Mouse (Mus musculus) retina, postnatal 1 day (tissue): ENCODE data around the gene Uck2.

Source experiments
- DNase-seq: peaks from one replicate; pipeline ENCODE4 v3.0.0-alpha.2; 2012

Gene Uck2

GRCm38 (mm10) chr1:167249881-167250280 lies 35.2 kb downstream of the Uck2 start:
- no peak for DNase-seq

GRCm38 (mm10) chr1:167249252-167249651 lies 35.9 kb downstream of the Uck2 start:
- DNase-seq = no peak

GRCm38 (mm10) chr1:167247886-167248285 lies 37.2 kb downstream of the Uck2 start:
- DNase-seq = no peak

GRCm38 (mm10) chr1:167246976-167247375 lies 38.1 kb downstream of the Uck2 start:
- no peak for DNase-seq

DNA sequence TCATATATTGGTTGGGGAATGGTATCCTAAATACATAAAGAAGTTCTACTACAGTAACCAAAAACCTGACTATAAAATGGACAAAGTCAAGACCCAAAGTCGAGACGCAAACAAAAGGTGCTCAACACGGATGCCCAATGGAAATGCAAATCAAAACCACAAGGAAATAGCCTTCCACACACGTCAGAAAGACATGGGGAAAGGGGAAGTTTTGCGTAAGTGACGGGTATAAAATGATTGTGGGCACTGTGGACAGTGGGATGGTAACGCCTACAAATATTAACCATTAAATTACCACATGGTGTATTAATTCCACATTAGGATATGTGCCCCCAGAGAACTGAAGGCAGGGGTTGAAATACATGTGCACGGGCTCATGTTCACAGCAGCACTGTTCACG lies 38.8 kb downstream of the Uck2 start:
- DNase-seq = no peak

- DNase-seq = no peak
These were observed 39.9 kb downstream of the Uck2 start for GRCm38 (mm10) chr1:167245180-167245641.

DNA sequence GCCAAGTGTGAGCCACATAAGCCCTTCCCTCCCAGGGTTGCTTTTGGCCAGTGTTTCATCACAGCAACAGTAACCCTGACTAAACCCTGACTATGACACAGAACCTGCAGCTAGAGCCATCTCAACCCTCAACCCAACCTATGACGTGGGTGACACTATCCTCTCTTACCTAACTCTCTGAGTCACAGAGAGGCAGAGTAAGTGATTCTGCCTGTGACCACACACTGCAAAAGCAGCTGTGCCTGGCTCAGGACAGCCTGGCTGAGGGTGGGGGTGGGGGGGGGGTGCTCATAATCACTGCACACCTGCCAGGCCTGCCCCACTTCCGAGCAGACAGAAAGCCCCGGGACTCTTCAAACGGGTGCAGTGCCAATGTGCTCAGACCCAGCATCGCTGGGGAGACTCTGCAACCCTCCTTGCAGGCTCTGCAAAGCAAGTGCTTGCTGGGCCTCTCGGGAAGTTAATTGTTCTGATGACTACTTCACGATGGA lies 42.9 kb downstream of the Uck2 start:
- DNase-seq = peak; percentile 34

GRCm38 (mm10) chr1:167241487-167241886 lies 43.6 kb downstream of the Uck2 start:
- DNase-seq = no peak

- peak; percentile 72 for DNase-seq
These were observed 44.8 kb downstream of the Uck2 start for GRCm38 (mm10) chr1:167240361-167240760.

DNA sequence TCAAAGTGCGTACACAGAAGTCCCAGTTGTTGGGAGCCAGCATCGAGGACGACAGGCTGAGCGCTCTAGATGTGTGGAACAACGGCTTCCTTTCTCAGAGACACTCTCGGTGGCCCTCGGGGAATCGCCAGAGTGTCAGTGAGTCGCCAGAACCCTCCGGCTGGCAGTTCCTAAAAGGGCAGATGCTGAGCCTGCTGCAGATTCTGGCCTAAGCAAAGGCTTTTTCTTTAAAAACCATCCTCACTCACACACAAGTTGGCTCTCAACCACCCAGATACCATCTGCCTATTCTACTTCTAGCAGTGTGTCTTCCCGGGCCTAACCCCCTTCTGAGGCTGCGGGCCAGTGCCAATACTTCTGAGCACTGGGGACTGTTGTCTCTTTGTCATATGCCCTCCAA lies 45.2 kb downstream of the Uck2 start:
- no peak for DNase-seq

- no peak for DNase-seq
These were observed 47.3 kb downstream of the Uck2 start for GRCm38 (mm10) chr1:167237798-167238197.

GRCm38 (mm10) chr1:167236790-167237189 lies 48.3 kb downstream of the Uck2 start:
- no peak for DNase-seq

DNA sequence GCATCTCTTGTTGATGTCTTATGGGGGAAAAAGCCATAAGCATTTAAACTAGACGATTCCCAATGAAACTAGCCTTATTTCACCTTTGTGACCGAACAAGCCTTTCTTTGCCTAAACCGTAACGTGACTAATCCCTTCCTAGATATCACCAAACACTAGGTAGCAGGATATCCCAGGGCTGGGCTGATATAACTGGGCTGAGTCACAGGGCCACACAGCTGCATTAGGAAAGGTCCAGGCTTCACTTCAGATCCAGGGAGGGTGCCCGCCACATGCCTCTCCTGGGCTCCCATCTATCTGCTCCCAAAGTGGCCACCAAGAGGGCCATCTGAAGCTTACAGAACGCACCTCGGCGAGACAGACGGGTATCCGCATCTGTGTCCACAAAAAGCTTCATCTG lies 50.8 kb downstream of the Uck2 start:
- no peak for DNase-seq

- no peak for DNase-seq
These were observed 52.2 kb downstream of the Uck2 start for GRCm38 (mm10) chr1:167232918-167233317.

GRCm38 (mm10) chr1:167231612-167232283 lies 53.4 kb downstream of the Uck2 start:
- DNase-seq = peak; percentile 39

DNA sequence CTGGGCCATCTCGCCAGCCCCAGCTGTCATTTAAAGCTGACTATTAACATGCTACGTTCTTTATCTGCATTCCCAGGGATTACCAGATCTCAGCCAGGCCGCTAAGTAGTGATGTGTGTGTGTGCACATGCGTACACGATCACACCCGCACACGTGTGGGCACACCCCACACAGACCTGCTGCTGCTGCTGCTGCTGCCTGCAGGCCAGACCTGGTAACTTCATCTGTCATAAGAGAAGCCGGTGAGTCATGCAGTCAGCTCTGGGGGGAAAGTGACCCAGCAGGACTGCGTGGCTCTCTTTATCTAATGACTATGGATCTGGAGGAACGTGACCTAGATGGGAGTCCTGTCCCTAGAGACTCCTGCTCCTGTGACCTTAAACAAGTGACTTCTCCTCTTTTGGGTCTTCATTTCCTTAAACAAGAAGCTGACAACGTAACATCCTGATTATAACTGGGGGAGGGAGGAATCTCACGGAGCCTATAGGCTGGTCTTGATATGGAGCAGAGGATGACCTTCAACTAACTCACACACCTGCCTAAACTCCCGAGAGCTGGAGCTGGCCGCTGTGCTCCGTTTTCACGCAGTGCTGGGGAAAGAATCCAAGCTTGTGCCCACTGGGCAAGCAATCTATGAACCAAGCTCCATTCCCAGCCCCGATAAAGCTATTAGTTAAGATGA lies 54.0 kb downstream of the Uck2 start:
- DNase-seq = peak; percentile 30

DNA sequence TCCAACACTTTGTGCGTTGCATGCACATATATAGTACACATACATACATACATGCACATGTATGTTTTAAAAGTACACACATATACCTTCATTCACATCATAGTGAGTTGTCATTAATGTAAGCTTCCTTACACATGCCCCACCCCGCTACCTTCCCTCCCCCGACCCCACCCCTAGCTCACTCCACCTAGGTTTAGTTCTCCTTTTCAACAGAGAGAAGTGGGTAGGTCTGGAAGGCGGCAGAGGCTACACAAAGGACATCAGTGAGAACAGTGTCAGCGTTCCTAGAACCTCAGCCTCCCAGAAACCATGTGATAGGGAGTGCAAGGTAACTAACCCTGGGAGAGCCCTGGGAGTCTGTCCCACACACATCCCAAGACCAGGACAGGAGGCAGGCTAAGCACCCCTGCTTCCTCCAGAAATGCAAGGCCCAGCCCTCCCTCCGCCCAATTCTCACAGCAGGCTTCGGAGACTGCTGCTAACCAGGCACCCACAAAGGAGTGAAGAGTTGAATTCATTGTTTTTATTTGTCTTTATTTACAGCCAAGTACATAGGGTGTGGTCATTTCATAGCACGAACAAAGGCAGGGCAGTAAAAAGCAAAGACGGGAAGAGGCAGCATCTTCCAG lies 62.6 kb downstream of the Uck2 start:
- no peak for DNase-seq

DNA sequence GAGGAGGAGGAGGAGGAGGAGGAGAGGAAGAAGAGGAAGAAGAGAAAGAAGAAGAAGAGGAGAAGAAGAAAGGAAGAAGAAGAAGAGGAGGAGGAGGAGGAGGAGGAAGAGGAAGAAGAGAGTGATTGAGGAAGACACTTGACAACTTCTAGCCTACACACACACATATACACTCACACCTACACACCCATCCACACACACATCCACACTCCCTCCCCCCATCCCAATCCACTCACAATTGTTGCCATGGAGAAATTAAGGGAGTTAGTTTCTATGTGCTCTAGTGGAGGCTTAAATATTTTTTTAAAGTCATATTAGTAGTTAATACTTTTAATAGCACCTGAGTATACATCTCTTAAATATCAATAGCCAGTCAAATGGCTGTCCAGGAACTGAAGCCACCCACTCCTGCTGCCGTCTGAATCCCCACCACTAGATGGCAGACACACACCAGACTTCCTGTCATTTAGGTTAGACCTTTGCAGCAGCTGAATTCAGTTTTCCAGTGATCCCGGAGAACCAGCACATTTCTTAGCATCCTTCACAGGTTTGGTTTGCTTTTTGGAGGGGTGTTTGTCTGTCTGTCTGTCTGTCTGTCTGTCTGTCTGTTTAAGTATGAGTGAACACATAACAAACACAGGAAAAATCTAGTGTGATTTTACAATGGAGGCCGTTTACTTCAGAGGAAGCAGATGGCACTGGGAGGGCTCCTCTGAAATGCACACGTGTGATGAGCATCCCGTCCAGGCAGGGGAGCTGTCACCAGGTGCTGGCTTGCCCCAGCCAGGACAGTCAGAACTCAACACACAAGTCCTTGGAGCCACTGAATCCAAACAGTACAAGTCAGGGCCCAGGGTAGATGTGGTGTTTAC lies 64.6 kb downstream of the Uck2 start:
- DNase-seq = peak; percentile 85

GRCm38 (mm10) chr1:167215460-167215859 lies 69.7 kb downstream of the Uck2 start:
- no peak for DNase-seq

DNA sequence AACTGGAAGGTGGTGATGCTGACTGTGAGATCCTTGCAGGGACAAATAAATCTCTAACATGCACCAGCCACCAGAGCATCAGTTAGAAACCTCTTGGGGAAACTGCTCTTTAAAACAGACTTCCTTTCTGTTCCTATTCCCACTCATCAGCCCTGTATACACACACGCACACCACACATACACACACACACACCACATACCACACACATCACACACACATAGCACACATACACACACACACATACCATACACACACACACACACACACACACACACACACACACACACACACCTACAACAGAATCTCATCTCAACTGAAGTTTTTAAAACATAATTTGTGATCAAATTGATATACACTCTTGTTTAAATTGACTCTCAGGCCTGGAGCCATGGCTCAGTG lies 72.4 kb downstream of the Uck2 start:
- no peak for DNase-seq

GRCm38 (mm10) chr1:167211979-167212614 lies 73.0 kb downstream of the Uck2 start:
- DNase-seq = peak; percentile 81

GRCm38 (mm10) chr1:167208816-167209215 lies 76.3 kb downstream of the Uck2 start:
- peak; percentile 22 for DNase-seq
